ENCODE assay signal across 8 mouse cellular contexts in genomic region chr17:87264927-87265791, GRCm38 (mm10). TPM values are rescaled to one million over a fixed set of nuclear protein-coding genes. Genes with fewer than 3 reads are reported as not detected.
A peak's percentile ranks its signal among the peaks of the same experiment; 100 is the strongest.
DNase-seq lines count a peak whose midpoint lies in the region; TF ChIP-seq lines count a peak whose summit lies in the region.

No protein-coding gene starts in this region.

- 7% methylated on average over 28 of the region's 28 CpGs for WGBS in hindbrain, embryonic 10.5 days
- 9% methylated on average over 28 of the region's 28 CpGs for WGBS in midbrain, embryonic 10.5 days

- peaks cover 23% of the 10 kb centered on the region for H3K4me1 ChIP-seq in hindbrain, embryonic 10.5 days (replicated peaks)
- H3K4me1 ChIP-seq in midbrain, embryonic 10.5 days = peaks cover 28% of the 10 kb centered on the region

- DNase-seq in left cerebral cortex, adult 2 months (ENCODE audit: extremely low spot score in 1 of 2, low spot score in 2 of 2) = no peak
- no peak for DNase-seq in left cerebral cortex, postnatal 14 days (ENCODE audit: low spot score in 2 of 2)
- DNase-seq in brain, adult 2 months (ENCODE audit: low read depth, low spot score) = peak; percentile 29
- DNase-seq in hindbrain, embryonic 10.5 days (ENCODE audit: low spot score) = no peak
- DNase-seq in midbrain, embryonic 10.5 days (ENCODE audit: low spot score) = no peak
- no peak for DNase-seq in cerebellum, postnatal 10 days
- DNase-seq in layer of hippocampus, postnatal 36 days = no peak
- no peak for DNase-seq in left cerebral cortex, adult 11 months (ENCODE audit: low spot score)

- intact Hi-C loops in left cerebral cortex, adult 2 months (cut with DNase I) = no loop called here
- intact Hi-C loops in left cerebral cortex, postnatal 14 days (cut with DNase I) = no loop called here

- H3K4me3 ChIP-seq in left cerebral cortex, adult 2 months = peak overlapping the region; percentile 100
- peak overlapping the region; percentile 91 for H3K4me3 ChIP-seq in hindbrain, embryonic 10.5 days
- H3K4me3 ChIP-seq in midbrain, embryonic 10.5 days = peak overlapping the region; percentile 94

- no peak for TF ChIP-seq CTCF in left cerebral cortex, adult 2 months (IDR thresholded peaks at IDR 0.05)

- peaks cover 43% of the 10 kb centered on the region for H3K36me3 ChIP-seq in hindbrain, embryonic 10.5 days
- peaks cover 42% of the 10 kb centered on the region for H3K36me3 ChIP-seq in midbrain, embryonic 10.5 days

- H3K9me3 ChIP-seq in hindbrain, embryonic 10.5 days = peaks cover 14% of the 10 kb centered on the region; the same call in 1 of the 2 replicates
- H3K9me3 ChIP-seq in midbrain, embryonic 10.5 days (replicated peaks) = peaks cover 4% of the 10 kb centered on the region; the same call in 1 of the 2 replicates

- H3K27me3 ChIP-seq in hindbrain, embryonic 10.5 days (ENCODE audit: insufficient read depth, poor library complexity, severe bottlenecking) = peaks cover 10% of the 10 kb centered on the region; the same call in 1 of the 2 replicates
- no peaks in the 10 kb centered on the region for H3K27me3 ChIP-seq in midbrain, embryonic 10.5 days (ENCODE audit: low read depth, poor library complexity, severe bottlenecking)

- H3K27ac ChIP-seq in left cerebral cortex, adult 2 months = peak overlapping the region; percentile 91
- H3K27ac ChIP-seq in hindbrain, embryonic 10.5 days = peak overlapping the region; percentile 94
- H3K27ac ChIP-seq in midbrain, embryonic 10.5 days (replicated peaks) = peak overlapping the region; percentile 94

RNA-seq across cellular contexts. Expression of gene Mcfd2, which starts 0.6 kb away (rescaled TPM):
- 10 to 100 TPM; 56.6 to 60.0 TPM for total RNA-seq in left cerebral cortex, adult 2 months (2021)
- 10 to 100 TPM; 39.1 to 40.3 TPM for total RNA-seq in left cerebral cortex, postnatal 14 days (2021)
- polyA plus RNA-seq in hindbrain, embryonic 10.5 days (2016; fragmentation: Nextera tagmentation; extraction: Ambion mirVana) = 70.1 and 73.3 TPM in 2 replicates
- polyA plus RNA-seq in midbrain, embryonic 10.5 days (2016; fragmentation: Nextera tagmentation; extraction: Ambion mirVana) = 79.7 and 86.6 TPM in 2 replicates
- total RNA-seq in layer of hippocampus, postnatal 36 days (2021) = 10 to 100 TPM; 60.7 to 62.7 TPM

RNA-seq across cellular contexts. Expression of gene Ttc7, which starts 17.5 kb away (rescaled TPM):
- 10 to 100 TPM; 11.8 to 13.2 TPM for total RNA-seq in left cerebral cortex, adult 2 months (2021)
- 1 to 10 TPM; 7.2 to 7.4 TPM for total RNA-seq in left cerebral cortex, postnatal 14 days (2021)
- polyA plus RNA-seq in hindbrain, embryonic 10.5 days (2016; fragmentation: Nextera tagmentation; extraction: Ambion mirVana) = 4.7 and 4.8 TPM in 2 replicates
- polyA plus RNA-seq in midbrain, embryonic 10.5 days (2016; fragmentation: Nextera tagmentation; extraction: Ambion mirVana) = 3.5 and 5.4 TPM in 2 replicates
- 1 to 10 TPM; 6.3 to 8.8 TPM for total RNA-seq in layer of hippocampus, postnatal 36 days (2021)
